Mouse (Mus musculus) gastrocnemius, adult 2 months (tissue): ENCODE measurements at regions not wholly inside any gene's neighbourhood (a gene's known extent, or its start where the extent isn't known, plus 50 kb on each side); places are given as distances from the start of the nearest gene placed in this dataset.

Experiments used
- DNase-seq: peaks from one replicate; pipeline ENCODE4 v3.0.0; 2022
- H3K27ac ChIP-seq: fragments of 200-600 bp; 2 replicates; pipeline ENCODE4 v1.8.1; 2022; ENCODE audit warnings: mild to moderate bottlenecking
- H3K4me3 ChIP-seq: fragments of 200-600 bp; 2 replicates; pipeline ENCODE4 v1.8.1; 2022; ENCODE audit warnings: mild to moderate bottlenecking, moderate library complexity
- CTCF ChIP-seq: fragments of 200-600 bp; IDR thresholded peaks from 2 replicates; pipeline ENCODE4 v1.8.1; 2022; ENCODE audit warnings: antibody characterized with exemption, mild to moderate bottlenecking, moderate library complexity
- intact Hi-C: fragments of 180-260 bp; cut with DNase I; formaldehyde crosslinking; loops from one replicate; pipeline ENCODE4 v1.15.1; 2025

GRCm38 (mm10) chr6:98872334-98872733 lies 529.8 kb upstream of the Gm765 start:
- intact Hi-C loops = no loop called here
- TF ChIP-seq CTCF = no peak
- no peak overlapping the region for H3K4me3 ChIP-seq
- no peak for DNase-seq
- H3K27ac ChIP-seq = no peak overlapping the region

- Histone ChIP-seq H3K4me3 (no peak overlapping the region), H3K27ac (no peak overlapping the region)
- no peak for TF ChIP-seq CTCF
- intact Hi-C loops = no loop called here
- no peak for DNase-seq
Observed at GRCm38 (mm10) chr6:98869772-98870171, 527.2 kb upstream of the Gm765 start.

- no peak for DNase-seq
- intact Hi-C loops = no loop called here
- no peak for TF ChIP-seq CTCF
- Histone ChIP-seq H3K27ac (no peak overlapping the region), H3K4me3 (no peak overlapping the region)
Observed at GRCm38 (mm10) chr6:98864306-98864705, 521.8 kb upstream of the Gm765 start.

- intact Hi-C loops = no loop called here
- no peak for DNase-seq
Observed at GRCm38 (mm10) chr6:98855958-98856357, 513.4 kb upstream of the Gm765 start.

GRCm38 (mm10) chr6:98850906-98851305 lies 508.4 kb upstream of the Gm765 start:
- no peak overlapping the region for H3K27ac ChIP-seq
- DNase-seq = no peak
- no peak for TF ChIP-seq CTCF

More at GRCm38 (mm10) chr6:98855958-98856357, 513.4 kb upstream of the Gm765 start:
- Histone ChIP-seq H3K4me3 (no peak overlapping the region), H3K27ac (no peak overlapping the region)
- TF ChIP-seq CTCF = no peak

DNA sequence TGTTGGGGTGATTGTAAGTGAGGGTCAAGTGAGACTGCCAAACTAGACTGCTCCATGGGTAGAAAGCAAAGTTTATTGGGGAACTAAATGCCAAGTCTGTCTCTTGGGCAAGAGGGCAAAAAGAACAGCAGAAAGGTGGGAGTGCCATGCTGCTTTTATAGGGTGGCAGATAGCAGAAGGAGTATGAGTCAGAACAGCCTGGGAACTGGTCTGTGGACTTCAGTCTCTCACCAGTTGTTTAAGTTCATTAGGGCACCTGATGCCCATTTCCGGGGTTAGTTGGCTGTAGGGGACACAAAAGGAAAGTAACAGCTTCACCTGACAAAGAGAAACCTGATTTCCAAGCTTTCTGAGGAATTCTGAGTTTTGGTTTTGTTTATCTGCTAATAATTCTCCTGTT lies 506.3 kb upstream of the Gm765 start:
- DNase-seq = no peak
- no peak overlapping the region for H3K27ac ChIP-seq
- no peak overlapping the region for H3K4me3 ChIP-seq
- intact Hi-C loops = no loop called here
- TF ChIP-seq CTCF = no peak

More at GRCm38 (mm10) chr6:98850906-98851305, 508.4 kb upstream of the Gm765 start:
- H3K4me3 ChIP-seq = no peak overlapping the region
- intact Hi-C loops = no loop called here

DNA sequence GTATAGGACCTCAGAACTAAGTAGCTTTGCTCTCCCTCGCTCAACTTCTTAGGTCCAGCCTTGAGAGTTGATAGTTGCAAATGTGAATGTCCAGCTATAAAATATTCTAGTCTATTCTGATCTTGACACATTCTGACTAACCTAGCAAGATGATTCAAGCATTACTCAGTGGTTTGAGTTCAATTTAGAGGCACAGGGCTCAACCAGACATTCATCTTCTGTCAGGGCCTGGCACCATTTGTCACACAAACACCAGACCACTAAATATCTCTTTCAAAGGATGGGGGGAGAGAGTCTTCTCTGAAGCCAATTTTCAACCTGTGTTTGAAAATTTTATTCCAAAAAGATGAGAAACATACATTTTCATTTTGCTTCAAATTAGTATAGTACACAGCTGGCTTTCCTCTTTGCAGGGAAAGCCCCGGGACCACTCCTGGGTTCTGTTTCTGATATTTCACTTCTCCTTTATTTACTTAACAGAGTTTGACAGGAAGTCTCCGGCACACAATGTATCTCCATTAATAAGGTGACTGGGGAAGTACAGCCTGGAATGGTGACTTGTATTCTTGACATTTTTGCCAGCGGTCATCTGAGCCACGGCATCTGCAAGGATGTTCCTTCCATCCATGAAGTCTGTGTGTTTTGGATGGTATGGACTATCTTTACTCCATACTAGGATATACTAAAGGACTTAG lies 503.6 kb upstream of the Gm765 start:
- intact Hi-C loops = no loop called here
- H3K4me3 ChIP-seq = no peak overlapping the region
- no peak overlapping the region for H3K27ac ChIP-seq
- DNase-seq = no peak
- no peak for TF ChIP-seq CTCF

- peak; percentile 70 for DNase-seq
- Histone ChIP-seq H3K4me3 (no peak overlapping the region), H3K27ac (no peak overlapping the region)
- intact Hi-C loops = loop anchor here (5.0 kb wide), 1 partner anchor 319 kb away; no protein-coding TSS in a partner anchor
- no peak for TF ChIP-seq CTCF
Observed at GRCm38 (mm10) chr6:98843598-98843997, 501.0 kb upstream of the Gm765 start.

GRCm38 (mm10) chr6:98842924-98843323 lies 500.4 kb upstream of the Gm765 start:
- no peak for DNase-seq
- intact Hi-C loops = loop anchor here (5.0 kb wide), 1 partner anchor 319 kb away; no protein-coding TSS in a partner anchor

DNA sequence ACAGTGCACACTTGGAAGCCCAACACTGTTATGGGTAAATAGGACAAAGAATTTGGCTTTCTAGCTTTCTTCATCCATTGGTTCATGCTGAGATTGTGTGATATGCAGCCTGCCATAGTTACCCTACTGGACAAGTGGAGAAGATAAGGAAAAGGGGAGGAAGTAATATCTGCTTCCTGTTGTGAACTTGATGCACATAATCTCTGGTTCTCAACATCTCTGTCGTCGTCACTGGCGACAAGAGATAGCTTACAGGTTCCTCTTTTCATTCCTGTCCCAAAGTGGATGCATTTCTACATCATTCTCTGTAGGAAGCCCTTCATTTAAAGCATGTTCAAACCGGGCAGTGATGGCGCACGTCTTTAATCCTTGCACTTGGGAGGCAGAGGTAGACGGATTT lies 491.4 kb upstream of the Gm765 start:
- Histone ChIP-seq H3K27ac (no peak overlapping the region), H3K4me3 (no peak overlapping the region)
- intact Hi-C loops = no loop called here
- DNase-seq = no peak
- TF ChIP-seq CTCF = no peak

More at GRCm38 (mm10) chr6:98842924-98843323, 500.4 kb upstream of the Gm765 start:
- H3K4me3 ChIP-seq = no peak overlapping the region
- TF ChIP-seq CTCF = no peak
- no peak overlapping the region for H3K27ac ChIP-seq

- no peak overlapping the region for H3K4me3 ChIP-seq
- intact Hi-C loops = no loop called here
- no peak for TF ChIP-seq CTCF
- H3K27ac ChIP-seq = no peak overlapping the region
- DNase-seq = no peak
Observed at GRCm38 (mm10) chr6:98830191-98830590, 487.6 kb upstream of the Gm765 start.

GRCm38 (mm10) chr6:98808046-98808445 lies 465.5 kb upstream of the Gm765 start:
- Histone ChIP-seq H3K4me3 (no peak overlapping the region), H3K27ac (no peak overlapping the region)
- intact Hi-C loops = no loop called here
- TF ChIP-seq CTCF = no peak
- no peak for DNase-seq

DNA sequence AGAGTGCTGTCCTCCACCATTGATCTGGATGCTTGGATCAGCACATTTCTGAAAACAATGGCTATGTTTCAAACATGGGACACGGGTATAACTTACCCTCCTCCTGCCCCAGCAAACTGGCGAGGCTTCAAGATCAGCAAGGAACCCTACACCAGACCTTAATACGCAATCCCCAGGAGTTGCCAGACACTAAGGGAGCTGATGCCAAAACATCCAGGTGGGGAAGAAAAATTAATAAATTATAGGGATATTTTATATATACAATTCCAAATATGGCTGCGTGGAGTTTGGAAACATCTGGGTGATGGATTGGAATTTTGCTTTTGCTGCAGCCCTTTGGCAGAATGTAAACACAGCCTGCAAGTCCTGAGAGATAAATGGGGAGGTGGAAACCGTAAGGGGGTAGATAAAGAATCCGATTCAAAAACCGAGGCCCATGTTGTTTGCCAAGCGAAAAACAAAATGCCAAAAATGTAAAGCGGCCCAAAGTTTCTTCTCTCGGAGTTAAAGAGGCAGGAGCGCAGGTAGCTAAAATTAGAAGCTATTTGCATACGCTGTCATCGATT lies 460.9 kb upstream of the Gm765 start:
- no peak for TF ChIP-seq CTCF
- no peak overlapping the region for H3K4me3 ChIP-seq
- H3K27ac ChIP-seq = no peak overlapping the region
- intact Hi-C loops = no loop called here
- DNase-seq = no peak

DNA sequence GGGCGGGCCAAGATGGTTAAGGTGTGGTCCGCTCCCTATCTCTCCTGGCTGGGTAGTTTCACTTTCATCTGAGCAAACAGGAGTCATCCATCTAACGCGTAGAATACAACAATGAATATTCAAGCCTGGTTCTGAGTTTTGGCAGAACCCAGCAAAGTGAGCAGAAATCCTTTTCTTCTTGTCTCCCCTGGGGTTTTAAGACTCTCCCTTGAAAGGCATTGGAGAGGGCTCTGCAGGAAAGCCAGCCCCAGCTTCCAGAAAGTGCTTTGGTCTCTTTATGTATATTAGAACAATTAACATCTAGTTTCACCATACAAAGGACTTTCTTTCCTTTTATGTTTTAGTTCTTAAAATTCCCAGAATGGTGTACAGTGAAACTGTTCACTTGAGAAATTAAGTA lies 458.5 kb upstream of the Gm765 start:
- TF ChIP-seq CTCF = no peak
- Histone ChIP-seq H3K27ac (no peak overlapping the region), H3K4me3 (no peak overlapping the region)
- no peak for DNase-seq
- intact Hi-C loops = no loop called here
